Mouse (Mus musculus) bone marrow macrophage, adult 2 months (primary cell): ENCODE measurements around the gene Calm2.

ENCODE experiments used
- CTCF ChIP-seq: IDR thresholded peaks from 2 replicates; pipeline ENCODE4 v1.5.1; 2012; ENCODE audit warnings: low read depth, mild to moderate bottlenecking, low read length, moderate library complexity
- POLR2A ChIP-seq: IDR thresholded peaks from 2 replicates; pipeline ENCODE4 v1.6.1; 2012; ENCODE audit warnings: mild to moderate bottlenecking, low read depth, low read length, borderline replicate concordance

- TF ChIP-seq CTCF = no peak
- TF ChIP-seq POLR2A = no peak
These were observed 2.1 kb upstream of the Calm2 start for GRCm38 (mm10) chr17:87448881-87449280.
